Mouse (Mus musculus) frontal cortex, postnatal 36 days (tissue): ENCODE data around the gene Trmt10a.
A peak's percentile ranks its signal among the peaks of the same experiment; 100 is the strongest.

Experiments
- DNase-seq, 2 experiments: peaks; one replicate each; pipeline ENCODE4 v3.0.0; 2022; ENCODE audit warnings: low spot score in 2 of 2

Trmt10a gene

GRCm38 (mm10) chr3:138143315-138144059 lies at the start of gene Trmt10a:
Trmt10a (plus strand) TSS chr3:138143448.
- peak; percentile 98 for DNase-seq

GRCm38 (mm10) chr3:138095301-138095700 lies 47.9 kb upstream of the Trmt10a start:
- peak; percentile 46 to 78 for DNase-seq

- no peak for DNase-seq
Observed at GRCm38 (mm10) chr3:138095718-138096117, 47.5 kb upstream of the Trmt10a start.

- no peak for DNase-seq
Observed at GRCm38 (mm10) chr3:138096263-138097028, 46.8 kb upstream of the Trmt10a start.

GRCm38 (mm10) chr3:138097718-138098117 lies 45.5 kb upstream of the Trmt10a start:
- no peak for DNase-seq

GRCm38 (mm10) chr3:138101936-138102335 lies 41.3 kb upstream of the Trmt10a start:
- DNase-seq = no peak

- no peak for DNase-seq
Observed at GRCm38 (mm10) chr3:138103690-138104089, 39.6 kb upstream of the Trmt10a start.

- DNase-seq = no peak
Observed at GRCm38 (mm10) chr3:138105056-138105455, 38.2 kb upstream of the Trmt10a start.

- no peak for DNase-seq
Observed at GRCm38 (mm10) chr3:138106887-138107286, 36.4 kb upstream of the Trmt10a start.

- no peak for DNase-seq
Observed at GRCm38 (mm10) chr3:138110910-138111782, 32.1 kb upstream of the Trmt10a start.

- DNase-seq = no peak
Observed at GRCm38 (mm10) chr3:138114106-138114505, 29.1 kb upstream of the Trmt10a start.

GRCm38 (mm10) chr3:138116871-138117270 lies 26.4 kb upstream of the Trmt10a start:
- no peak for DNase-seq

- no peak for DNase-seq
Observed at GRCm38 (mm10) chr3:138118392-138118791, 24.9 kb upstream of the Trmt10a start.

GRCm38 (mm10) chr3:138118831-138119230 lies 24.4 kb upstream of the Trmt10a start:
- no peak for DNase-seq

- no peak for DNase-seq
Observed at GRCm38 (mm10) chr3:138119444-138120105, 23.7 kb upstream of the Trmt10a start.

GRCm38 (mm10) chr3:138121461-138121860 lies 21.8 kb upstream of the Trmt10a start:
- DNase-seq = no peak

GRCm38 (mm10) chr3:138123842-138124241 lies 19.4 kb upstream of the Trmt10a start:
- DNase-seq = no peak

- no peak for DNase-seq
Observed at GRCm38 (mm10) chr3:138129110-138129509, 14.1 kb upstream of the Trmt10a start.

- DNase-seq = no peak
Observed at GRCm38 (mm10) chr3:138130692-138131091, 12.6 kb upstream of the Trmt10a start.

GRCm38 (mm10) chr3:138131168-138131567 lies 12.1 kb upstream of the Trmt10a start:
- no peak for DNase-seq

- no peak for DNase-seq
Observed at GRCm38 (mm10) chr3:138133463-138133862, 9.8 kb upstream of the Trmt10a start.
